ENCODE assay signal across 14 mouse cellular contexts in genomic region chr1:23934669-23935407, GRCm38 (mm10). TPM values are rescaled to one million over a fixed set of nuclear protein-coding genes. Genes with fewer than 3 reads are reported as not detected.
DNase-seq lines count a peak whose midpoint lies in the region; ATAC-seq and TF ChIP-seq lines count a peak whose summit lies in the region.
"Had no signal": no experiment of that assay in that cellular context is flagged by ENCODE, and none has a peak within 500 bp of the region (broad histone marks: within the 10 kb centered on the region; RNA-seq: fewer than 3 reads in every experiment).

No protein-coding gene starts in this region.

- dilution Hi-C loops in CH12.LX (cut with MboI; ENCODE audit: extremely low pct_ligation_motif_present, extremely low pct_unique_long_range_greater_than_20kb, low sequenced_read_pairs) = no loop called here

- H3K4me2 ChIP-seq in CH12.LX (ENCODE audit: insufficient read depth, low read depth, poor library complexity, severe bottlenecking) = peak overlapping the region; percentile 44
- no peak overlapping the region for H3K4me2 ChIP-seq in forebrain, embryonic 16.5 days (ENCODE audit: low read length)
- H3K4me2 ChIP-seq in midbrain, embryonic 15.5 days = no peak overlapping the region
- H3K4me2 ChIP-seq: limb, embryonic 15.5 days had no signal

- ATAC-seq in frontal cortex, adult (ENCODE audit: low TSS enrichment) = peak; percentile 99
- peak; percentile 59 for ATAC-seq in forebrain, embryonic 16.5 days
- ATAC-seq in midbrain, embryonic 15.5 days (replicated peaks) = 0 out of 2 replicates have a peak, but pooled peaks have one; percentile 37
- ATAC-seq: lung, postnatal 0 days had no signal

- H3K9me3 ChIP-seq in CH12.LX (replicated peaks; ENCODE audit: low read length) = peaks cover 6% of the 10 kb centered on the region
- H3K9me3 ChIP-seq in forebrain, embryonic 16.5 days (ENCODE audit: control insufficient read depth, low read length) = no peaks in the 10 kb centered on the region
- no peaks in the 10 kb centered on the region for H3K9me3 ChIP-seq in midbrain, embryonic 15.5 days
- H3K9me3 ChIP-seq: limb, embryonic 15.5 days had no signal

- H3K9ac ChIP-seq in CH12.LX (ENCODE audit: insufficient read depth, low read depth) = 0 out of 2 replicates have a peak overlapping the region, but pooled peaks have one; percentile 15
- 0 out of 2 replicates have a peak overlapping the region, but pooled peaks have one; percentile 5 for H3K9ac ChIP-seq in forebrain, embryonic 16.5 days (replicated peaks; ENCODE audit: low read depth, low read length)
- no peak overlapping the region for H3K9ac ChIP-seq in midbrain, embryonic 15.5 days
- H3K9ac ChIP-seq: limb, embryonic 15.5 days had no signal

- no peaks in the 10 kb centered on the region for H3K36me3 ChIP-seq in CH12.LX (replicated peaks in 1 of 2; ENCODE audit: control insufficient read depth in 1 of 2, insufficient read depth in 1 of 2, low read length in 1 of 2)
- H3K36me3 ChIP-seq in forebrain, embryonic 16.5 days (ENCODE audit: control insufficient read depth, insufficient read depth) = no peaks in the 10 kb centered on the region
- H3K36me3 ChIP-seq in midbrain, embryonic 15.5 days (replicated peaks) = no peaks in the 10 kb centered on the region
- H3K36me3 ChIP-seq: limb, embryonic 15.5 days had no signal

- peak overlapping the region; percentile 80 for H3K27ac ChIP-seq in CH12.LX (ENCODE audit: insufficient read depth, low read depth)
- peak overlapping the region; percentile 37; the same call in 1 of the 2 replicates for H3K27ac ChIP-seq in forebrain, embryonic 16.5 days (ENCODE audit: low read length)
- no peak overlapping the region for H3K27ac ChIP-seq in midbrain, embryonic 15.5 days
- H3K27ac ChIP-seq: limb, embryonic 15.5 days had no signal

- TF ChIP-seq POLR2A in CH12.LX (IDR thresholded peaks at IDR 0.05; ENCODE audit: low read depth, low read length) = no peak

- WGBS in forebrain, embryonic 16.5 days = 50% methylated on average over 8 of the region's 8 CpGs
- WGBS in midbrain, embryonic 15.5 days = 50% methylated on average over 8 of the region's 8 CpGs

- no peak for TF ChIP-seq EP300 in CH12.LX (IDR thresholded peaks at IDR 0.05; ENCODE audit: low read length)

- in situ Hi-C loops in CH12.LX (cut with MboI; ENCODE audit: low pct_ligation_motif_present, low pct_unique_long_range_greater_than_20kb, low sequenced_read_pairs) = no loop called here

- peak overlapping the region in 1 of 3 experiments; percentile 15 for H3K4me3 ChIP-seq in CH12.LX (replicated peaks in 1 of 3; ENCODE audit: low read depth in 2 of 3, low read length in 2 of 3, poor library complexity in 1 of 3)
- H3K4me3 ChIP-seq in forebrain, embryonic 16.5 days (replicated peaks; ENCODE audit: low read length) = no peak overlapping the region
- H3K4me3 ChIP-seq in midbrain, embryonic 15.5 days = no peak overlapping the region
- H3K4me3 ChIP-seq: limb, embryonic 15.5 days had no signal

- no peaks in the 10 kb centered on the region for H3K79me2 ChIP-seq in CH12.LX (replicated peaks; ENCODE audit: control insufficient read depth, extremely low read depth, insufficient read depth, poor library complexity, severe bottlenecking)

- DNase-seq in frontal cortex, postnatal 25 days (ENCODE audit: low spot score in 2 of 2) = no peak
- peak; percentile 25 for DNase-seq in CH12.LX (ENCODE audit: extremely low read depth)
- no peak for DNase-seq in cerebellum, postnatal 10 days
- DNase-seq in heart, adult 11 months = no peak
- no peak for DNase-seq in spleen, adult 18-20 months
- DNase-seq: B cell, adult 2 months; heart, postnatal 14 days; kidney, postnatal 25 days; thymus, postnatal 36 days had no signal

- H3K27me3 ChIP-seq in CH12.LX (replicated peaks) = no peaks in the 10 kb centered on the region
- H3K27me3 ChIP-seq in forebrain, embryonic 16.5 days (replicated peaks; ENCODE audit: control insufficient read depth, insufficient read depth, low read length) = no peaks in the 10 kb centered on the region
- H3K27me3 ChIP-seq in midbrain, embryonic 15.5 days (replicated peaks) = no peaks in the 10 kb centered on the region
- H3K27me3 ChIP-seq: limb, embryonic 15.5 days had no signal

- TF ChIP-seq RAD21 in CH12.LX (IDR thresholded peaks at IDR 0.05; ENCODE audit: low read depth, low read length) = no peak

- no peak for TF ChIP-seq CTCF in CH12.LX (conservative IDR thresholded peaks at IDR 0.05 in 1 of 2, IDR thresholded peaks at IDR 0.05 in 1 of 2; ENCODE audit: low read depth in 2 of 2, low read length in 2 of 2)

- peaks cover 14 to 25% of the 10 kb centered on the region in 2 experiments for H3K4me1 ChIP-seq in CH12.LX (ENCODE audit: control insufficient read depth in 1 of 2, insufficient read depth in 2 of 2)
- no peaks in the 10 kb centered on the region; the same call in 1 of the 2 replicates for H3K4me1 ChIP-seq in forebrain, embryonic 16.5 days (replicated peaks; ENCODE audit: control insufficient read depth, insufficient read depth, low read length)
- H3K4me1 ChIP-seq in midbrain, embryonic 15.5 days = no peaks in the 10 kb centered on the region

TF ChIP-seq in CH12.LX, 34 proteins besides CTCF, POLR2A, EP300 and RAD21:
- TF ChIP-seq IRF4 (IDR thresholded peaks at IDR 0.05; ENCODE audit: low read depth, low read length) = peak; percentile 12; the same call in 1 of the 2 replicates
- no peak for TF ChIP-seq ZMIZ1 (IDR thresholded peaks at IDR 0.05; ENCODE audit: low read depth, low read length)

RNA-seq across cellular contexts. Expression of gene Smap1, which starts 12.7 kb away (rescaled TPM):
- 23.6 and 37.0 TPM in 2 replicates for total RNA-seq in CH12.LX (2012; rRNA removed)
- total RNA-seq in CH12.LX (2014; rRNA removed) = 22.3 and 24.5 TPM in 2 replicates
- polyA plus RNA-seq in CH12.LX (2012; ENCODE audit: insufficient read length, low read depth) = 59.3 and 60.5 TPM in 2 replicates
- polyA plus RNA-seq in forebrain, embryonic 16.5 days (2015; fragmentation: Nextera tagmentation; extraction: Ambion mirVana) = 85.7 and 86.3 TPM in 2 replicates
- polyA plus RNA-seq in midbrain, embryonic 15.5 days (2015; fragmentation: Nextera tagmentation; extraction: Ambion mirVana) = 127 and 131 TPM in 2 replicates

Comparison
In these comparisons a context has a peak if more than half of its experiments do, and no peak if none do; other contexts are left out.
1. ATAC-seq: peak in every context shown above with its lines; median percentile 99 in frontal cortex, adult; 59 in forebrain, embryonic 16.5 days; 37 in midbrain, embryonic 15.5 days.